Mouse (Mus musculus): ENCODE measurements around the gene Fxyd4. TPM values are rescaled to one million over a fixed set of nuclear protein-coding genes. Genes with fewer than 3 reads are reported as not detected.
A peak's percentile ranks its signal among the peaks of the same experiment; 100 is the strongest.

Gene Fxyd4
- polyA plus RNA-seq, 1 experiment from 2014 or later = 4.2 TPM

DNA sequence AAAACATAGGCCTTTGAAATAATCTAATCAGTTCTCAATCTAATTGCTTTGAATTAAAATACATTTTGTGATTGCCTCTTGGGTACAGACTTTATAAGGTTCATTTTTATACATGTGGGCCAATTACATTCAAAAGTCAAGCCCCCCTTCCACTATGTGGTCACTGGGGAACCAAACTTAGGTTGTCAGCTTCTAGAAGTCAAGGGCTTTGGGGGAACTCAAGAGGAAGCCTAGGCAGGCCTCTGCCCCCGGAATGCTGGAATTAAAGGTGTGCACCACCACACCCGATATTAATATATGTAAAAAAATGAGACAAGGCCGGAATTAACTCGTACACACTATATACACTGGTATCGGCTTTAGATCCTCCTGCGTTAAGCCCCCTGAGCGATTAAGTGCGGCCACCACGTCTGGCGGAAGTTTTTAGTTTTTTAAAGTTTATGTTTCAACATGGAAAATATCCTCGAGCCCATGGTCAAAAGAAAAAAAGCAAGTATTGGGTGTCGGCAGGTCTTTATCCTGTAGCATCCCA lies 21.2 kb downstream of the Fxyd4 start:
- H3K4me3 ChIP-seq (ENCODE audit: low read depth, low read length) = peak overlapping the region; percentile 63
- no peaks in the 10 kb centered on the region for H3K27me3 ChIP-seq (ENCODE audit: control insufficient read depth, insufficient read depth, low read length)
- under 1% methylated on average over 12 of the region's 12 CpGs for whole genome bisulfite sequencing
- H3K4me2 ChIP-seq (replicated peaks; ENCODE audit: low read depth) = peak overlapping the region; percentile 69
- TF ChIP-seq CTCF (IDR thresholded peaks at IDR 0.05; ENCODE audit: low read depth) (no peak), EP300 (optimal IDR thresholded peaks at IDR 0.05) (no peak)
- H3K9ac ChIP-seq (ENCODE audit: low read length) = peak overlapping the region; percentile 76
- peak overlapping the region; percentile 98 for H3K27ac ChIP-seq (replicated peaks)
- H3K36me3 ChIP-seq (ENCODE audit: control insufficient read depth, insufficient read depth, low read length) = no peaks in the 10 kb centered on the region
- no peaks in the 10 kb centered on the region for H3K4me1 ChIP-seq (replicated peaks; ENCODE audit: control insufficient read depth, insufficient read depth)
- ATAC-seq (ENCODE audit: low FRiP score, low TSS enrichment) = no peak
- H3K9me3 ChIP-seq (ENCODE audit: control insufficient read depth, low read length) = no peaks in the 10 kb centered on the region
- no peak for DNase-seq (ENCODE audit: low spot score)

DNA sequence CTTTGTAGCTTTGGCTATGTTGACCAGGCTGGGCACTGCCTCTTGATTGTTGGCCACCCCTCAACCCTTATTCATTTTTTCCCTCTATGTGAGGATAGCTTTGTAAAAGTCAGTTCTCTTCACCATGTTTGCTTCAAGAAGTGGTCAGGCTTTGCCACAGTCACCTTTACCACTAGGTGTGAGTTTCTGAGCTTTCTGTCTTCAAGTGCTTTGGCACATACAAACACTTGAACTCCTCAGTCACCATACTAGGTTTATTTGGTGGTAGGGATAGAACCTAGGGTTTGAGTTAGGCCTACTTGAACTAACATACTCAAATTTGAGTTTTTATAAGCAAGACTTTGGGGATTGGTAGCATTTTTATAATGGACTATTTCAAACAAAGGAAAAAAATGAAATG lies 23.0 kb downstream of the Fxyd4 start:
- no peak for ATAC-seq (ENCODE audit: low FRiP score, low TSS enrichment)
- Histone ChIP-seq H3K9me3 (ENCODE audit: control insufficient read depth, low read length) (no peaks in the 10 kb centered on the region), H3K27me3 (ENCODE audit: control insufficient read depth, insufficient read depth, low read length) (no peaks in the 10 kb centered on the region), H3K4me1 (replicated peaks; ENCODE audit: control insufficient read depth, insufficient read depth) (no peaks in the 10 kb centered on the region), H3K36me3 (ENCODE audit: control insufficient read depth, insufficient read depth, low read length) (no peaks in the 10 kb centered on the region), H3K27ac (replicated peaks) (no peak overlapping the region), H3K9ac (ENCODE audit: low read length) (no peak overlapping the region), H3K4me2 (replicated peaks; ENCODE audit: low read depth) (no peak overlapping the region), H3K4me3 (ENCODE audit: low read depth, low read length) (no peak overlapping the region)
- DNase-seq (ENCODE audit: low spot score) = no peak
- TF ChIP-seq EP300 (optimal IDR thresholded peaks at IDR 0.05) = no peak
- no peak for TF ChIP-seq CTCF (IDR thresholded peaks at IDR 0.05; ENCODE audit: low read depth)

DNA sequence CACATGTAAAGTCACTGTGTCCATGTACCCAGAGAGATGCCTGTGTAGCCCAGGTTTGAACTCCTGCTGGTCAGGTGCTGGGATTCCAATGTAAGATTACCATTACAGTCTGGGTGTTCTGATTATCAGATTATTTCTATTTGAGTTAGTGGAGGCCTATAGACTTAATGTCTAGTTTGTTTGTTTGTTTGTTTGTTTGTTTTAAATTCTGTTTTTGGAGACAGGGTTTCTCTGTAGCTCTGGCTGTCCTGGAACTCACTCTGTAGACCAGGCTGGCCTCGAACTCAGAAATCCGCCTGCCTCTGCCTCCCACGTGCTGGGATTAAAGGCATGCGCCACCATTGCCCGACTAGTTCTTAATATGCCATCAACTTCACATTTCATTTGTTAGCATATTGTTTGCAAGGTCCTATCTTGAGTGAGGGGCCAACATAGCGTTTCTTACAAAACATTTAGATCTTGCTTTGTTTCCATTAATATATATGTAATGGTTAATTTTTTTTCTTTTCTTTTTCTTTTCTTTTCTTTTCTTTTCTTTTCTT lies 27.3 kb downstream of the Fxyd4 start:
- no peak overlapping the region for H3K27ac ChIP-seq (replicated peaks)
- no peak overlapping the region for H3K9ac ChIP-seq (ENCODE audit: low read length)
- no peaks in the 10 kb centered on the region for H3K27me3 ChIP-seq (ENCODE audit: control insufficient read depth, insufficient read depth, low read length)
- TF ChIP-seq EP300 (optimal IDR thresholded peaks at IDR 0.05) (no peak), CTCF (IDR thresholded peaks at IDR 0.05; ENCODE audit: low read depth) (no peak)
- H3K9me3 ChIP-seq (ENCODE audit: control insufficient read depth, low read length) = no peaks in the 10 kb centered on the region
- no peaks in the 10 kb centered on the region for H3K36me3 ChIP-seq (ENCODE audit: control insufficient read depth, insufficient read depth, low read length)
- H3K4me1 ChIP-seq (replicated peaks; ENCODE audit: control insufficient read depth, insufficient read depth) = 0 out of 2 replicates have a peak, but pooled peaks cover 3% of the 10 kb centered on the region
- DNase-seq (ENCODE audit: low spot score) = no peak
- ATAC-seq (ENCODE audit: low FRiP score, low TSS enrichment) = no peak
- 73% methylated on average over 6 of the region's 6 CpGs for WGBS
- no peak overlapping the region for H3K4me2 ChIP-seq (replicated peaks; ENCODE audit: low read depth)
- H3K4me3 ChIP-seq (ENCODE audit: low read depth, low read length) = no peak overlapping the region

DNA sequence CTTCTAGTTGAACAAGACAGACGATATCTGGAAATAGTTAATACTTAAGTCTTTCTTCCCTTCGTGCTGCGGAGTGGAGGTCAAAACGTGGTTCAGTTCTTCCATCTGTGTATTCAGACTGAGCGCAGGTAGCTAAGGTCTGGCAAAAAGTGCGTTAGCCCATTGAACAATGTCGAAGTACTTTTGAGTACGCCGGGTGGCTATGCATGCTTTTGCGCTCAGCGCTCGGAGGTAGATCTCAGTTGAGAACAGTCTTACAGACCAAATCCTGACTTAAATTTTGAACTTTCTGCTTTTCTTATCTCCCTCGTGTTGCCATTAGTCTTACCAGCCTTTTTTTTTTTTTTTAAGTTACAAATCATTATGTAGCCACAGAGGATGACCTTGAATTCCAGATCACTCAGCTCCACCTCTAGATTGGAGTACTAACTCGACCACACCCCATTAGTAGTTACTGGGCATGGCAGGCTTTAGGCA lies 29.0 kb downstream of the Fxyd4 start:
- Histone ChIP-seq H3K9me3 (ENCODE audit: control insufficient read depth, low read length) (no peaks in the 10 kb centered on the region), H3K4me2 (replicated peaks; ENCODE audit: low read depth) (peak overlapping the region; percentile 76), H3K9ac (ENCODE audit: low read length) (peak overlapping the region; percentile 99), H3K27me3 (ENCODE audit: control insufficient read depth, insufficient read depth, low read length) (no peaks in the 10 kb centered on the region), H3K4me3 (ENCODE audit: low read depth, low read length) (peak overlapping the region; percentile 99), H3K36me3 (ENCODE audit: control insufficient read depth, insufficient read depth, low read length) (no peaks in the 10 kb centered on the region), H3K4me1 (replicated peaks; ENCODE audit: control insufficient read depth, insufficient read depth) (0 out of 2 replicates have a peak, but pooled peaks cover 3% of the 10 kb centered on the region), H3K27ac (replicated peaks) (peak overlapping the region; percentile 100)
- TF ChIP-seq CTCF (IDR thresholded peaks at IDR 0.05; ENCODE audit: low read depth) (no peak), EP300 (optimal IDR thresholded peaks at IDR 0.05) (no peak)
- peak; percentile 40 for DNase-seq (ENCODE audit: low spot score)
- WGBS = under 1% methylated on average over 14 of the region's 14 CpGs
- ATAC-seq (ENCODE audit: low FRiP score, low TSS enrichment) = no peak

DNA sequence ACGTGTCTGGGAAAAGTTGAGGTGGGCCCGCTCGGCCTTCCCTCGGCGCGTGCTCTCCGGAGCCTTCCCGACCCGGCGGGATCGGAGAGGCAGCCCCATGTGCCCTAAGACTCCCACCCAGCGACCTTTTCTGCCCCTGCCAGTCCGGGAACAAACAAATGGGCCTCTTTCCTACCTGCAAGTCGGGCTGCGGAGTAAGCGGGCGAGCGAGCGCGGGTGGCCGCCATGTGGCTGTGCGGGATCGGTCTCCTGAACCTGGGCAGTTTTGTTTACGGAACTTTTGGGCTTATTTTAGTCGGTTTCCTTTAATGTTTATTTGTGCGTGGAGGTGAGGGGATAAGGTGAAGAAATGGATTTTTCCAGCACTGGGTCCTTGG lies 29.5 kb downstream of the Fxyd4 start:
- Histone ChIP-seq H3K4me2 (replicated peaks; ENCODE audit: low read depth) (peak overlapping the region; percentile 76), H3K27me3 (ENCODE audit: control insufficient read depth, insufficient read depth, low read length) (no peaks in the 10 kb centered on the region), H3K4me1 (replicated peaks; ENCODE audit: control insufficient read depth, insufficient read depth) (0 out of 2 replicates have a peak, but pooled peaks cover 3% of the 10 kb centered on the region), H3K9ac (ENCODE audit: low read length) (peak overlapping the region; percentile 99), H3K9me3 (ENCODE audit: control insufficient read depth, low read length) (no peaks in the 10 kb centered on the region), H3K4me3 (ENCODE audit: low read depth, low read length) (peak overlapping the region; percentile 99), H3K27ac (replicated peaks) (peak overlapping the region; percentile 100), H3K36me3 (ENCODE audit: control insufficient read depth, insufficient read depth, low read length) (no peaks in the 10 kb centered on the region)
- no peak for TF ChIP-seq CTCF (IDR thresholded peaks at IDR 0.05; ENCODE audit: low read depth)
- no peak for TF ChIP-seq EP300 (optimal IDR thresholded peaks at IDR 0.05)
- DNase-seq (ENCODE audit: low spot score) = no peak
- ATAC-seq (ENCODE audit: low FRiP score, low TSS enrichment) = no peak
- under 1% methylated on average over 26 of the region's 26 CpGs for WGBS

DNA sequence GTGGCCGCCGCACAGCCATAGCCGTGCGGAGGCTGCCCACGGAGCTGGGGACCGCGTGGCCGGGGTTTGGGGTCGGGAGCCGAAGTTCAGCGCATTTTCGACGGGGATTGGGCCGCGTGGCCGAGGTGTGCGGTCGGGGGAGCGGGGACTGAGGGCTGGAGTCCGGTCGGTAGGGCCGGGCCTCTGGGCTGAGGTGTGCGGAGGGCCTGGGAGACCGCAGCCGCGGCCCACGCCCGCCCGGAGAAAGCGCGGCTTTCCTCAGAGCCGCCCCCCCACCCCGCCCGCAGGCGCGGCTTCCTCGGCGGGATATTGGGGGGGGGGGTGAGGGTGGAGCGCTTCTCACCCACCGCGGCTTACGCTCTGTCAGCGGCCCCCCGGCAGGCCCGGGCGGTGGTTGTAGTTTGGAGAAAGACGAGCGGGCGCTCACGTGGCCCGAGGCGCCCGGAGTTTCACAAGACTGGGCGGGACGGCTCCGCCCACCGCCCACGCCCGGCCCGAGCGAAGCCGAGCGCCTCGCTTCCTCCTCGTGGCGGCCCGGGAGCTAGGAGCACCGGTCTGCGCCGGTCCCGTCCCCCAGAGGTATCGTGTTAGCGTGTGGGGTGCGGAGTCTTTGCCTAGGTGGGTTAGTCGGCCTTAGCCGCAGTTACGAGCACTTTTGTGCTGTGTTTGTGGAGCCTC lies 30.1 kb downstream of the Fxyd4 start:
- ATAC-seq (ENCODE audit: low FRiP score, low TSS enrichment) = peak; percentile 86
- WGBS = under 1% methylated on average over 60 of the region's 77 CpGs

More for the DNA sequence above, 30.1 kb downstream of the Fxyd4 start:
- peak overlapping the region; percentile 99 for H3K9ac ChIP-seq (ENCODE audit: low read length)
- H3K27ac ChIP-seq (replicated peaks) = peak overlapping the region; percentile 100
- H3K4me3 ChIP-seq (ENCODE audit: low read depth, low read length) = peak overlapping the region; percentile 99
- H3K4me1 ChIP-seq (replicated peaks; ENCODE audit: control insufficient read depth, insufficient read depth) = 0 out of 2 replicates have a peak, but pooled peaks cover 3% of the 10 kb centered on the region
- no peaks in the 10 kb centered on the region for H3K36me3 ChIP-seq (ENCODE audit: control insufficient read depth, insufficient read depth, low read length)
- peak; percentile 94 for DNase-seq (ENCODE audit: low spot score)
- peak overlapping the region; percentile 76 for H3K4me2 ChIP-seq (replicated peaks; ENCODE audit: low read depth)
- no peaks in the 10 kb centered on the region for H3K9me3 ChIP-seq (ENCODE audit: control insufficient read depth, low read length)
- H3K27me3 ChIP-seq (ENCODE audit: control insufficient read depth, insufficient read depth, low read length) = no peaks in the 10 kb centered on the region
- peak; percentile 25; the same call in 1 of the 2 replicates for TF ChIP-seq CTCF (IDR thresholded peaks at IDR 0.05; ENCODE audit: low read depth)
- TF ChIP-seq EP300 (optimal IDR thresholded peaks at IDR 0.05) = peak; percentile 56

All from stomach, postnatal 0 days (tissue).